Mouse (Mus musculus): ENCODE results near the gene Slc2a2. TPM values are rescaled to one million over a fixed set of nuclear protein-coding genes. Genes with fewer than 3 reads are reported as not detected.

The Slc2a2 gene
- total RNA-seq (2021), result not detected
- long read RNA-seq, experiment 1, result 0 reads
- long read RNA-seq, experiment 2, result 0 reads

- Histone ChIP-seq H3K4me3 (no peak within 1 kb of the TSS), H3K27ac (no peak within 1 kb of the TSS)
- intact Hi-C loops (cut with DNase I), result loop anchor here (2.0 kb wide), 1 partner anchor 51 kb away; no protein-coding TSS in a partner anchor
- no peak for DNase-seq
- no peak for TF ChIP-seq CTCF (IDR thresholded peaks at IDR 0.05)
These were observed at the start of gene Slc2a2 for GRCm38 (mm10) chr3:28697797-28698196. Gene Slc2a2, plus strand, starts transcription at chr3:28697903.

GRCm38 (mm10) chr3:28652574-28652973 is 45.1 kb upstream of the Slc2a2 start:
- no peak for DNase-seq
- TF ChIP-seq CTCF (IDR thresholded peaks at IDR 0.05), result no peak
- intact Hi-C loops (cut with DNase I), result no loop called here

GRCm38 (mm10) chr3:28653043-28653442 is 44.7 kb upstream of the Slc2a2 start:
- no peak for TF ChIP-seq CTCF (IDR thresholded peaks at IDR 0.05)
- H3K4me3 ChIP-seq, result no peak overlapping the region
- H3K27ac ChIP-seq, result no peak overlapping the region
- intact Hi-C loops (cut with DNase I), result no loop called here
- no peak for DNase-seq

More at GRCm38 (mm10) chr3:28652574-28652973, 45.1 kb upstream of the Slc2a2 start:
- Histone ChIP-seq H3K27ac (no peak overlapping the region), H3K4me3 (no peak overlapping the region)

GRCm38 (mm10) chr3:28654740-28655139 is 43.0 kb upstream of the Slc2a2 start:
- TF ChIP-seq CTCF (IDR thresholded peaks at IDR 0.05), result no peak
- H3K27ac ChIP-seq, result no peak overlapping the region
- intact Hi-C loops (cut with DNase I), result no loop called here
- no peak for DNase-seq
- no peak overlapping the region for H3K4me3 ChIP-seq

- intact Hi-C loops (cut with DNase I), result no loop called here
- no peak for DNase-seq
- H3K4me3 ChIP-seq, result no peak overlapping the region
These were observed 39.4 kb upstream of the Slc2a2 start for GRCm38 (mm10) chr3:28658349-28658748.

GRCm38 (mm10) chr3:28680851-28681250 is 16.9 kb upstream of the Slc2a2 start:
- no peak for TF ChIP-seq CTCF (IDR thresholded peaks at IDR 0.05)
- Histone ChIP-seq H3K27ac (no peak overlapping the region), H3K4me3 (no peak overlapping the region)
- DNase-seq, result no peak
- intact Hi-C loops (cut with DNase I), result no loop called here

More at GRCm38 (mm10) chr3:28658349-28658748, 39.4 kb upstream of the Slc2a2 start:
- no peak overlapping the region for H3K27ac ChIP-seq
- no peak for TF ChIP-seq CTCF (IDR thresholded peaks at IDR 0.05)

DNA sequence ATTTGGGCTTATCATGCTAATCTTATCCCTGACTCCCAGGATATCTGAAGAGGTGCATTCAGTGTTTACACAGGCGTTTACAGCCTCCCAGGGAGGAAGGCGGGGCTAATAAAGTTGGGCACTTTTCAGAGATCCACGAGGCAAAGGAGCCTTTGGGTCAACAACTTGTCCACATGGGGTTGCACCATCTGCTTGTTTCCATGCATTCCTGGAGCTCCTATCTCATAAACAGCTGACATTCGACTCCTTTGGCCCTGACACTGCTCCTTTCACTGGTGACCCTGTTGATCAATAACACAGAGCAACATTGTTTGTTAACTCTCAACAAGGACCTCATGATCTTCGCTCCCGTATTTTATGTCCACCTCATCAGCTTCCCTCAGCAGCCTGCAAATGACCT is 15.8 kb upstream of the Slc2a2 start:
- Histone ChIP-seq H3K4me3 (no peak overlapping the region), H3K27ac (no peak overlapping the region)
- TF ChIP-seq CTCF (IDR thresholded peaks at IDR 0.05), result no peak
- no peak for DNase-seq
- intact Hi-C loops (cut with DNase I), result no loop called here

DNA sequence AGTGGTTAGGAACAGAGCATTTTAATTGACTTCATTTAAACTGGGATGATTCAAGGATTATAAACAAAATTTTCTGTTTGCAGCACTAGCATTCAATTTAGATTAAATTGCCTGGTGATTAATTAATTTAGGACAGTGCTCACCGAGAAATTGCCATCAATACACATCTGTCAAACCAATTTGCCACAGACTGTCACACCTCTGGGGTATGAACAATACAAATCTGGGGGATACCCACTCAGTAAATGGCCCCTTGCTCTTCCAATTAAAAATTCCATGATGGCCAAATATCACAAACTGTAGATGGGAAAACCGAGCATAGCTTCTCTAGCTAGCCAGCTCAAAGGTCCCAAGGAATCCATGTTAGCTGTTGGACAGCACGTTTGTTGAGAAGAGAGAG is 15.3 kb upstream of the Slc2a2 start:
- H3K4me3 ChIP-seq, result no peak overlapping the region
- DNase-seq, result no peak
- no peak for TF ChIP-seq CTCF (IDR thresholded peaks at IDR 0.05)
- no peak overlapping the region for H3K27ac ChIP-seq
- intact Hi-C loops (cut with DNase I), result no loop called here

GRCm38 (mm10) chr3:28685510-28685909 is 12.2 kb upstream of the Slc2a2 start:
- TF ChIP-seq CTCF (IDR thresholded peaks at IDR 0.05), result no peak
- H3K27ac ChIP-seq, result no peak overlapping the region
- no peak overlapping the region for H3K4me3 ChIP-seq
- no peak for DNase-seq
- intact Hi-C loops (cut with DNase I), result no loop called here

- Histone ChIP-seq H3K4me3 (no peak overlapping the region), H3K27ac (no peak overlapping the region)
- DNase-seq, result no peak
- intact Hi-C loops (cut with DNase I), result no loop called here
- TF ChIP-seq CTCF (IDR thresholded peaks at IDR 0.05), result no peak
These were observed 2.9 kb upstream of the Slc2a2 start for GRCm38 (mm10) chr3:28694811-28695210.

GRCm38 (mm10) chr3:28695608-28696007 is 2.1 kb upstream of the Slc2a2 start:
- intact Hi-C loops (cut with DNase I), result loop anchor here (2.0 kb wide), 1 partner anchor 53 kb away; no protein-coding TSS in a partner anchor
- peak overlapping the region; percentile 38 for H3K4me3 ChIP-seq
- no peak overlapping the region for H3K27ac ChIP-seq
- no peak for TF ChIP-seq CTCF (IDR thresholded peaks at IDR 0.05)
- no peak for DNase-seq

DNA sequence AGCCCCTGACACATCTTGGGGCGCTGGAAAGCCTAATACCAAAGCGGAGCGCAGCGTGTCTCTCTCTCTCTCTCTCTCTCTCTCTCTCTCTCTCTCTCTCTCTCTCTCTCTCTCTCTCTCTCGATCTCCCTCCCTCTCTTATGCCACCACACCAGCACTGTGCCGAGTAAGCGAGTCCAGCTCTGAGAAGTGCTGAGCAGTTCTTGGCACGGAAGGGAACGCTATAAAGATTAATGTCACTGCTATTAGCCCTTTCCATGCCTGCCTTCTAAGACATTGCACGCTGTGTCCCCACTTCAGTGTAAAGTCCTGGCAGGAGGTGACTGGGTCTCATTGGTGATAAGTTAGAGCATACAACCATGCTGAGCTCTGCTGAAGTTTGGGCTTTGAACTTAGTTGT is 1.5 kb upstream of the Slc2a2 start:
- intact Hi-C loops (cut with DNase I), result loop anchor here (2.0 kb wide), 1 partner anchor 53 kb away; no protein-coding TSS in a partner anchor
- Histone ChIP-seq H3K4me3 (peak overlapping the region; percentile 38), H3K27ac (no peak overlapping the region)
- TF ChIP-seq CTCF (IDR thresholded peaks at IDR 0.05), result no peak
- DNase-seq, result peak; percentile 53

DNA sequence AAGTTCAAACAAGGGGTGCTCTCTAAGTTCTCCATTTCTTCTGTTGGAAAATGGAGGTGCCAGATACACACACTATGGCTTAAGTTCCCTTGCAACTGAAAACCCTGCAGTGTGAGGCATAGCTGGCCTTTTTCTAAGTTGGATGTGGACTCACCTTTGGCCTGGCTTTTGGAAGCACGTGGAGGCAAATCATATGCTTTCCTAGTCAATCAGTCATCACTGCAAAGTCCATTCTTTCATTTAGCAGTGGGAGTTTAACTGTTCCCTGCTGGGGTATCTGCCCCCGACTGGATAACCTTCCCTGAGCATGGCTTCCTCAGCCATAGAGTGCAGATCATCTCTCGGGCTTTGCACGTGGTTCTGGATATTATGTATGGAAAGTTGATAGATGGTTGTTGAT is 1.9 kb downstream of the Slc2a2 start:
- Histone ChIP-seq H3K4me3 (no peak overlapping the region), H3K27ac (no peak overlapping the region)
- intact Hi-C loops (cut with DNase I), result no loop called here
- DNase-seq, result no peak
- TF ChIP-seq CTCF (IDR thresholded peaks at IDR 0.05), result no peak

GRCm38 (mm10) chr3:28705522-28706137 is 7.9 kb downstream of the Slc2a2 start:
- intact Hi-C loops (cut with DNase I), result no loop called here
- TF ChIP-seq CTCF (IDR thresholded peaks at IDR 0.05), result no peak
- no peak for DNase-seq
- Histone ChIP-seq H3K27ac (no peak overlapping the region), H3K4me3 (no peak overlapping the region)

Measured in gastrocnemius, adult 2 months (tissue).